Mouse (Mus musculus): ENCODE results near the gene Nt5dc3.

Gene Nt5dc3

GRCm38 (mm10) chr10:86863429-86863828 is 84.6 kb downstream of the Nt5dc3 start:
- intact Hi-C loops (cut with DNase I), result no loop called here

DNA sequence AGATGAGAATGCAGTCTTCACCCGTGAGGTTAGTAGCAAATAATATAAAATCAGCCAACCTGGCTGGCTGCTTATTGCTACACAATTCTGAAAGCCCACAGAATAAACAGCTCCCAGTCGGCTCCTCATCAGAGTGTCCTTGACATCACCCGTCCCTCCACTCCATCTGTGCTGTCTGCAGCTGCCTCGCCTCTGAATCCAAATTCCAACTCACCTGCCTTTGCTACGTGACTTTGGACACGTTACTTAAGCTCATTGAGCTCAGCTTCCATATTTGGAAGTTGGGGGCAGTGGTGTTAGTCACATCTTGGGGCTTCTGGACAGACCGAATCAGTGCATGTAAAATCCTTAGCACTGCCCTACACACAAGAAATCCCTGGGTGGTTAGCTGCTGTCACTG is 93.3 kb downstream of the Nt5dc3 start:
- intact Hi-C loops (cut with DNase I), result no loop called here

GRCm38 (mm10) chr10:86872591-86872990 is 93.8 kb downstream of the Nt5dc3 start:
- intact Hi-C loops (cut with DNase I), result no loop called here

DNA sequence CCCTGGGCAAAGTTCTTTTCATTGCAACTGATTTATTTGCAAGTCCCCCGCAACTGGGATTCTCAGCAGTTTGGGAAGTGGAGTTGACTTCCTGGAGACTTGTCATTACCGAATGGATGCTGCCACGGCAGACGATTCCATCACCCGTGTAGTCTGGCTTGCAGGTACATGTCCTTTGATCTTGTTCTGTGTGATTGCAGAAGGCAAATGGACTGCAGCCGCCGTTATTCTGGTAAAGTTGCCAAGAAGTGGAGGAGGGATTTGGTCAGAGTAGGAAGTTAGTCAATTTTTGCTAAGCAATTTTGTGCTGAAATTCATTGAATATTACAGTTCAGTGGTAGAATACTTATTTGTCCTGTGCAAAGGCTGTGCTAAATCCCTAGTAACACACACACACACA is 99.9 kb downstream of the Nt5dc3 start:
- intact Hi-C loops (cut with DNase I), result no loop called here

DNA sequence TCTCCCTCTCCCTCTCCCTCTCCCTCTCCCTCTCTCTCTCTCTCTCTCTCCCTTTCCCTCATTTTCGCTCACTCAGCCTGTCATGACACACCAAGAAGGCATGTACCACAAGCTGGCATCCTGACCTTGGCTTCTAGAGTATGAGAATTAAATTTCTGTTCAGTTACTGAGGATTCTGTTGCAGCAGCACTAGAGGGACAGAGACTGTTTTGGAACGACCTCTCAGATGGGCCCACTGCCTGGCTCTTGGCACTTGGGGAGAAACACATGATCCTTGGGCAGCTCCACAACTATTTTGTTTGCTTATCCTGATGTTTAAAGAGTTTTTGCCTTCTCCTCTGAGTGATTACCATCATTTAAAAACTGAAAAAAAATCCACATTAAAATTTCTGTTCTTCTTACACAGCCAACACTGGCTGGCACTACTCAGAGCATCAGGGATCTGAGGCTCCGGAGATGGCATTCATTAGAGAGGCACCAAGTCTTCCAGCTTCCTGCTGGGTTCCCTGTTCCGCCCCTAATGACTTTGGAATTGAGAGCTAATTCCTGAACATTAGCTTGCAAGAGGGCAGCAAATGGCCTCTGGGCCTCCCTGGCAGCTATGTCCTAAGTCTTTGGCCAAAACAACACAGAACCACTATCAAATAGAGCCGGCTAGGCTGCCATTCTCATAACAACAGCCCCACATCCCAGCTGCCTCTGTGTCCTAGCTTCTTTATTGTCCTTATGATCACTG is 101.4 kb downstream of the Nt5dc3 start:
- intact Hi-C loops (cut with DNase I), result no loop called here

DNA sequence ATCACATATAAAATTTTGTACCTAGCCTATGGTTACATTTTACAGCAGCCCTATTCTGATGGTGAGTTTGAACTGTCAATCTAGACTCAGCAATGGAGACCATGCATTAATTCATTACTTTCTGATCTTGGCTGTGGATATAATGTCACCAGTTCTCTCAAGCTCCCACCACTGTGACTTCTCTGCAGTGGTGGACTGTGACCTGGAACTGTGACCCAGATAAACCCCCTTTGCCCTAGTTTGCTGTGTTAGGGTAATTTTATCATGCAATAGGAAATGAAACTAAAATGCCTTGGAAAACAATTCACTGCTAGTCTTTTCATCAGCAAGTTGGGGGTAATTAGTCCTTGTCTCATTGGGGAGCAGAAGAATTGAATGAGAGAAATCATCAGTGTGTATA is 102.6 kb downstream of the Nt5dc3 start:
- intact Hi-C loops (cut with DNase I), result no loop called here

- intact Hi-C loops (cut with DNase I), result no loop called here
These were observed 107.6 kb downstream of the Nt5dc3 start for GRCm38 (mm10) chr10:86886434-86886833.
